Mouse (Mus musculus) CH12.LX (cell line): ENCODE results near the gene Ippk. TPM values are rescaled to one million over a fixed set of nuclear protein-coding genes. Genes with fewer than 3 reads are reported as not detected.

Experiments used
- DNase-seq: peaks from one replicate; pipeline ENCODE4 v3.0.0-alpha.2; 2013; ENCODE audit errors: extremely low read depth
- H3K27ac ChIP-seq: 2 replicates; pipeline ENCODE4 v1.5.1; 2012; ENCODE audit warnings: low read depth, mild to moderate bottlenecking, control low read depth, moderate library complexity; ENCODE audit not compliant: insufficient read depth
- H3K27me3 ChIP-seq: replicated peaks from 2 replicates; pipeline ENCODE3; 2012; ENCODE audit warnings: inconsistent platforms
- H3K36me3 ChIP-seq, 2 experiments: replicated peaks in 1 of 2; 2 replicates each; pipeline versions ENCODE3 to v1.6.1; 2012; ENCODE audit warnings: inconsistent platforms in 1 of 2, low read length in 1 of 2, mild to moderate bottlenecking in 1 of 2, mixed read lengths in 1 of 2, moderate library complexity in 1 of 2; ENCODE audit not compliant: control insufficient read depth in 1 of 2, insufficient read depth in 1 of 2
- H3K4me1 ChIP-seq, 2 experiments: 2 replicates each; pipeline ENCODE4 v1.6.1; 2012; ENCODE audit warnings: inconsistent platforms in 1 of 2, moderate library complexity in 1 of 2; ENCODE audit not compliant: insufficient read depth in 2 of 2, control insufficient read depth in 1 of 2
- H3K4me2 ChIP-seq: 2 replicates; pipeline ENCODE4 v1.6.1; 2012; ENCODE audit warnings: low read depth, mild to moderate bottlenecking, control low read depth; ENCODE audit not compliant: poor library complexity, insufficient read depth, severe bottlenecking
- H3K4me3 ChIP-seq, 3 experiments: fragments of 150-350 bp in 1 of 3; sonication (generic) in 1 of 3; replicated peaks in 1 of 3; 2 replicates each; pipeline versions ENCODE3 to v1.5.1; 2011 to 2012; ENCODE audit warnings: low read depth in 2 of 3, low read length in 2 of 3, mild to moderate bottlenecking in 2 of 3, moderate library complexity in 2 of 3, control low read depth in 1 of 3, improper control_type of control experiment in 1 of 3, inconsistent platforms in 1 of 3, mixed read lengths in 1 of 3; ENCODE audit not compliant: poor library complexity in 1 of 3
- H3K79me2 ChIP-seq: replicated peaks from 2 replicates; pipeline ENCODE4 v1.6.1; 2012; ENCODE audit warnings: mild to moderate bottlenecking, moderate library complexity; ENCODE audit not compliant: control insufficient read depth, poor library complexity, insufficient read depth, severe bottlenecking; ENCODE audit errors: extremely low read depth
- H3K9ac ChIP-seq: 2 replicates; pipeline ENCODE4 v1.6.1; 2012; ENCODE audit warnings: low read depth, mild to moderate bottlenecking, control low read depth, moderate library complexity; ENCODE audit not compliant: insufficient read depth
- H3K9me3 ChIP-seq: replicated peaks from 2 replicates; pipeline ENCODE3; 2012; ENCODE audit warnings: low read length, inconsistent platforms, mixed read lengths
- CHD1 ChIP-seq: IDR thresholded peaks from 2 replicates; pipeline ENCODE4 v1.6.1; 2012; ENCODE audit warnings: low read depth, low read length, improper control_type of control experiment, inconsistent platforms
- CHD2 ChIP-seq: IDR thresholded peaks from 2 replicates; pipeline ENCODE4 v1.6.1; 2011; ENCODE audit warnings: low read length, improper control_type of control experiment
- E2F4 ChIP-seq: IDR thresholded peaks from 2 replicates; pipeline ENCODE4 v1.6.1; 2011; ENCODE audit warnings: low read depth, low read length, improper control_type of control experiment; ENCODE audit not compliant: insufficient replicate concordance
- ELF1 ChIP-seq: IDR thresholded peaks from 2 replicates; pipeline ENCODE4 v1.6.1; 2014; ENCODE audit warnings: low read depth, mild to moderate bottlenecking, inconsistent platforms, low read length, improper control_type of control experiment
- EP300 ChIP-seq: IDR thresholded peaks from 2 replicates; pipeline ENCODE4 v1.6.1; 2011; ENCODE audit warnings: low read length, improper control_type of control experiment
- HCFC1 ChIP-seq: IDR thresholded peaks from 2 replicates; pipeline ENCODE4 v1.6.1; 2012; ENCODE audit warnings: low read depth, mild to moderate bottlenecking, inconsistent platforms, low read length, improper control_type of control experiment
- IRF4 ChIP-seq: IDR thresholded peaks from 2 replicates; pipeline ENCODE4 v1.6.1; 2014; ENCODE audit warnings: low read depth, mild to moderate bottlenecking, inconsistent platforms, low read length, improper control_type of control experiment
- JUND ChIP-seq: conservative IDR thresholded peaks from 2 replicates; pipeline ENCODE4 v1.6.1; 2011; ENCODE audit warnings: low read depth, low read length, improper control_type of control experiment
- KAT2A ChIP-seq: IDR thresholded peaks from 2 replicates; pipeline ENCODE4 v1.6.1; 2012; ENCODE audit warnings: low read length, improper control_type of control experiment, inconsistent platforms; ENCODE audit not compliant: insufficient replicate concordance
- MAFK ChIP-seq: IDR thresholded peaks from 2 replicates; pipeline ENCODE4 v1.6.1; 2011; ENCODE audit warnings: low read length, improper control_type of control experiment; ENCODE audit not compliant: insufficient replicate concordance
- MAZ ChIP-seq: IDR thresholded peaks from 2 replicates; pipeline ENCODE4 v1.6.1; 2012; ENCODE audit warnings: low read depth, mild to moderate bottlenecking, inconsistent platforms, low read length, improper control_type of control experiment, moderate library complexity
- MXI1 ChIP-seq: IDR thresholded peaks from 2 replicates; pipeline ENCODE4 v1.6.1; 2011; ENCODE audit warnings: mild to moderate bottlenecking, low read depth, low read length, improper control_type of control experiment
- NRF1 ChIP-seq: IDR thresholded peaks from 2 replicates; pipeline ENCODE4 v1.6.1; 2014; ENCODE audit warnings: low read depth, mild to moderate bottlenecking, inconsistent platforms, low read length, improper control_type of control experiment, moderate library complexity
- PAX5 ChIP-seq: IDR thresholded peaks from 2 replicates; pipeline ENCODE4 v1.6.1; 2012; ENCODE audit warnings: low read length, inconsistent platforms, mixed read lengths
- POLR2A ChIP-seq: IDR thresholded peaks from 2 replicates; pipeline ENCODE4 v1.6.1; 2011; ENCODE audit warnings: low read depth, mild to moderate bottlenecking, improper control_type of control experiment, low read length
- RCOR1 ChIP-seq: conservative IDR thresholded peaks from 2 replicates; pipeline ENCODE4 v1.6.1; 2012; ENCODE audit warnings: low read depth, mild to moderate bottlenecking, inconsistent platforms, low read length, improper control_type of control experiment
- SIN3A ChIP-seq: IDR thresholded peaks from 2 replicates; pipeline ENCODE4 v1.6.1; 2012; ENCODE audit warnings: low read length, improper control_type of control experiment, inconsistent platforms
- SMC3 ChIP-seq: IDR thresholded peaks from 2 replicates; pipeline ENCODE4 v1.6.1; 2011; ENCODE audit warnings: low read depth, low read length, improper control_type of control experiment
- TBP ChIP-seq: conservative IDR thresholded peaks from 2 replicates; pipeline ENCODE4 v1.6.1; 2011; ENCODE audit warnings: low read depth, low read length, improper control_type of control experiment
- TCF12 ChIP-seq: IDR thresholded peaks from 2 replicates; pipeline ENCODE4 v1.6.1; 2014; ENCODE audit warnings: low read depth, mild to moderate bottlenecking, inconsistent platforms, low read length, improper control_type of control experiment
- UBTF ChIP-seq: IDR thresholded peaks from 2 replicates; pipeline ENCODE4 v1.6.1; 2012; ENCODE audit warnings: low read depth, mild to moderate bottlenecking, inconsistent platforms, low read length, improper control_type of control experiment, moderate library complexity
- USF1 ChIP-seq: IDR thresholded peaks from 2 replicates; pipeline ENCODE4 v1.6.1; 2014; ENCODE audit warnings: low read depth, mild to moderate bottlenecking, inconsistent platforms, low read length, improper control_type of control experiment
- ZNF384 ChIP-seq: IDR thresholded peaks from 2 replicates; pipeline ENCODE4 v1.6.1; 2012; ENCODE audit warnings: low read depth, low read length, improper control_type of control experiment, inconsistent platforms
- dilution Hi-C: fragments of 300-500 bp; cut with MboI; formaldehyde crosslinking; loops from 2 replicates; pipeline ENCODE4 v1.14.3; 2020; ENCODE audit warnings: low sequenced_read_pairs; ENCODE audit not compliant: extremely low pct_unique_long_range_greater_than_20kb, extremely low pct_ligation_motif_present
- in situ Hi-C: fragments of 300-500 bp; cut with MboI; formaldehyde crosslinking; loops from 3 replicates; pipeline ENCODE4 v1.14.3; 2019; ENCODE audit warnings: low sequenced_read_pairs, low pct_ligation_motif_present, low pct_unique_long_range_greater_than_20kb, mixed read lengths
- polyA plus RNA-seq: library from polyadenylated mRNA; unstranded; fragments of >175 nt; gene quantifications from 2 replicates; pipeline ENCODE4 v1.2.1, GENCODE M21; 2012; ENCODE audit warnings: low read depth; ENCODE audit not compliant: insufficient read length
- total RNA-seq, 2 experiments: library from RNA; depleted of rRNA; stranded (reverse); fragments of 300-350 nt in 1 of 2; fragments of >200 nt in 1 of 2; gene quantifications; 2 replicates each; pipeline ENCODE4 v1.2.3; 2012 to 2014

Gene Ippk
- total and polyA plus RNA-seq, 3 experiments: 8.7 to 21.5 (median 10.3) TPM

DNA sequence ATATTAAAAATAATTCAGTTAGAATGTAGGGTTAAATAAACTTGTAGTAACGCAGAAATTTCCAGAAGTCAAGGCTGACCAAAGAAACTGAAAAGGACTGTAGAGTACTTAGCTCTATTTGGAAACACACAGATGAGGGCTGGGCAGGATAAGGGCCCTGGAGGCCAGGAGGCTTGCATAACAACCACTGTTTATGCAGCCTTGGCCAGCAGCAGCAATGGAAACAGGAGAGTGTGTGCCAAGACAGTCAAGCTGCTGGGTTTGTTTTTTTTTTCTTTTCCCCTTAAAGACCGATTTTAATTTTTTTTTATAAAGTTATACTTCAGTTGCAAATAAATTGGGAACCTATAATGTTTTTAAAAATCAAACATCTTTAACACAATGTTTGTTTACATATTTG is 59.0 kb downstream of the Ippk start:
- no peak overlapping the region for H3K4me3 ChIP-seq
- dilution Hi-C loops (no loop called here), in situ Hi-C loops (no loop called here)
- H3K27me3 ChIP-seq: no peaks in the 10 kb centered on the region
- H3K4me1 ChIP-seq: no peaks in the 10 kb centered on the region
- no peak overlapping the region for H3K9ac ChIP-seq
- no peak for DNase-seq
- no peak overlapping the region for H3K4me2 ChIP-seq
- H3K9me3 ChIP-seq: no peaks in the 10 kb centered on the region
- H3K79me2 ChIP-seq: no peaks in the 10 kb centered on the region
- TF ChIP-seq NRF1 (no peak), CHD1 (no peak), MXI1 (no peak), JUND (no peak), USF1 (no peak), RCOR1 (no peak), EP300 (no peak), PAX5 (no peak), ZNF384 (no peak), UBTF (no peak), POLR2A (no peak), SIN3A (no peak), MAZ (no peak), IRF4 (no peak), ELF1 (no peak), SMC3 (no peak), MAFK (no peak), TBP (no peak), E2F4 (no peak)
- H3K36me3 ChIP-seq: no peaks in the 10 kb centered on the region
- no peak overlapping the region for H3K27ac ChIP-seq

DNA sequence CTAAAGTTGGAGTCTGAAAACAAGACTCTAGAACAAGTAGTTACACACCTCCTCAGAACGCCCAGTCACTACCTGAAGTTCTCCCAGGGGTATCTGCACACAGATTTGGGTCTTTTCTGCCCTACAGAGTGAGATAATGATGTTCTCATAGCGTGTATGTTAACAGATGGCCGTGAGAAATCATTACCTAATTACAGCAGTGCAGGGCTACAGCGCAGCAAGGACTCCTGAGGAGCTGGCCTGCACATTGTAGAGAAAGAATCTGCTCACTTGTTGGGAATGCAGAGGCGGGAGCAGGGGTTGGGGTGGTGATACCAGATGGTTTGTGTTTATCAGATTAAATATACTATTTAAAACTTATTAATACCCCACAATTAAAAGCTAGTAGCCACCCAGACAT is 59.5 kb downstream of the Ippk start:
- dilution Hi-C loops: no loop called here
- no peak for DNase-seq
- TF ChIP-seq SMC3 (no peak), KAT2A (no peak), NRF1 (no peak), CHD2 (no peak), HCFC1 (no peak), TCF12 (no peak)
- Histone ChIP-seq H3K79me2 (no peaks in the 10 kb centered on the region), H3K4me2 (no peak overlapping the region), H3K36me3 (no peaks in the 10 kb centered on the region), H3K27ac (no peak overlapping the region), H3K9me3 (no peaks in the 10 kb centered on the region), H3K9ac (no peak overlapping the region), H3K27me3 (no peaks in the 10 kb centered on the region), H3K4me3 (no peak overlapping the region), H3K4me1 (no peaks in the 10 kb centered on the region)
- in situ Hi-C loops: no loop called here
